Mouse (Mus musculus): ENCODE measurements around the gene Per1. TPM values are rescaled to one million over a fixed set of nuclear protein-coding genes. Genes with fewer than 3 reads are reported as not detected.
"Not testable (repeated sequence)": the region's sequence is repeated elsewhere in the genome, so short reads cannot be mapped to it uniquely, and the experiment has no call there.

The Per1 gene
- polyA plus RNA-seq, 1 experiment from 2014 or later, result 9.4 TPM

DNA sequence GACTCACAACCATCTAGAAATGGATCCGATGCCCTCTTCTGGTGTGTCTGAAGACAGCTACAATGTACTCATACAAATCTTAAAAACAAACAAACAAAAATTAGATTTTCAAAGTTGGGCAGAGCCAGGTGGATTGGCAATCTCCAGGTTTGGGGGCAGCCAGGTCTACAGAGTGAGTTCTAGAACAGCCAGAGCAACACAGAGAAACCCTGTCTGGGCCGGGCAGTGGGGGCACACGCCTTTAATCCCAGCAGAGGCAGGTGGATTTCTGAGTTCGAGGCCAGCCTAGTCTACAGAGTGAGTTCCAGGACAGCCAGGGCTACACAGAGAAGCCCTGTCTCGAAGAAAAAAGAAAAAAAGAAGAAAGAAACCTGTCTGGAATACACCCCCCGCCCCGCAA is 1.2 kb upstream of the Per1 start:
- not testable (repeated sequence) for H3K4me2 ChIP-seq; ATAC-seq (ENCODE audit: insufficient number of reproducible peaks, low FRiP score)
- 88% methylated on average over 7 of the region's 7 CpGs for WGBS

DNA sequence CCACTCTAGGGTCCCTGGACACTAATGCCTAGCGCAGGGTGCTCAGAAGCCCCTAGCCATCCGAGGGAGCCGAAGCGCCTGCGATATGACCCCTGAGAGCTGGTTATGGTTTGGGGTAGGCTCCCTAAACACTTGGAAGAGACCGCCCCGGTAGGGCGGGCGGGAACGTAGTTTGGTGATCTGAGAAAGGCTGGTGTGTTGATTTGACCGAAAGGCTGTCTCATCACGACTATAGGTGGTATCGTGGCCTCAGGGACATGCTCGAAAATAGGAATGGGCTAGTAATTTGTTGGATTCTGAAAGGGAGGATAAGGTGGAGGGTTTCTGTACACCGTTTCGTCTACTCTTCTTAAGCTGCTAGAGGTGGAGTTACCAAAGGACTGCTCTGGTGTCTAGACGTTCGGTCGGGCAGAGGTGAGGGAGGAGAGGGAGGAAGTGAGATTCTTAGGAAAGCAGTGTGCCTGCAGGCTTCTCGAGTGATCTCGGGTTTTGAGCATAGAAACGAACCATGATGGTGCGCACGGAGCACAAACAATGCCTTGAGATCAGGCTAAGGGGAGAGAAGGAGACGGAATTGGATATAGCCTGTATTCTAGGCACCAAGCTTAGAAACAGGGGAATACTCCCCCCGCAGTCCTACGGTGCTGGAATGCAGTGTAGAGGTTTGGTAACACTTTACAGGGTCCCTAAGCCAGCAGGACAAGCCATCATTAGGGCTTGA is 654 bp downstream of the Per1 start:
- H3K9ac ChIP-seq, result peak overlapping the region; percentile 79
- no peaks in the 10 kb centered on the region for H3K9me3 ChIP-seq (replicated peaks)
- ATAC-seq (ENCODE audit: insufficient number of reproducible peaks, low FRiP score), result no peak
- peak overlapping the region; percentile 95 for H3K27ac ChIP-seq (ENCODE audit: poor library complexity, severe bottlenecking)
- H3K4me3 ChIP-seq, result peak overlapping the region; percentile 64
- peaks cover 21% of the 10 kb centered on the region for H3K36me3 ChIP-seq
- 3% methylated on average over 27 of the region's 27 CpGs for WGBS
- peak overlapping the region; percentile 95 for H3K4me2 ChIP-seq
- no peaks in the 10 kb centered on the region for H3K27me3 ChIP-seq (replicated peaks)
- H3K4me1 ChIP-seq (replicated peaks), result peaks cover 56% of the 10 kb centered on the region

More for the DNA sequence above, 1.2 kb upstream of the Per1 start:
- peaks cover 58% of the 10 kb centered on the region for H3K4me1 ChIP-seq (replicated peaks)
- H3K4me3 ChIP-seq; H3K27me3 ChIP-seq (replicated peaks); H3K9ac ChIP-seq; H3K9me3 ChIP-seq (replicated peaks): not testable (repeated sequence)
- 0 out of 2 replicates have a peak overlapping the region, but pooled peaks have one; percentile 90 for H3K27ac ChIP-seq (ENCODE audit: poor library complexity, severe bottlenecking)
- H3K36me3 ChIP-seq, result peaks cover 30% of the 10 kb centered on the region

DNA sequence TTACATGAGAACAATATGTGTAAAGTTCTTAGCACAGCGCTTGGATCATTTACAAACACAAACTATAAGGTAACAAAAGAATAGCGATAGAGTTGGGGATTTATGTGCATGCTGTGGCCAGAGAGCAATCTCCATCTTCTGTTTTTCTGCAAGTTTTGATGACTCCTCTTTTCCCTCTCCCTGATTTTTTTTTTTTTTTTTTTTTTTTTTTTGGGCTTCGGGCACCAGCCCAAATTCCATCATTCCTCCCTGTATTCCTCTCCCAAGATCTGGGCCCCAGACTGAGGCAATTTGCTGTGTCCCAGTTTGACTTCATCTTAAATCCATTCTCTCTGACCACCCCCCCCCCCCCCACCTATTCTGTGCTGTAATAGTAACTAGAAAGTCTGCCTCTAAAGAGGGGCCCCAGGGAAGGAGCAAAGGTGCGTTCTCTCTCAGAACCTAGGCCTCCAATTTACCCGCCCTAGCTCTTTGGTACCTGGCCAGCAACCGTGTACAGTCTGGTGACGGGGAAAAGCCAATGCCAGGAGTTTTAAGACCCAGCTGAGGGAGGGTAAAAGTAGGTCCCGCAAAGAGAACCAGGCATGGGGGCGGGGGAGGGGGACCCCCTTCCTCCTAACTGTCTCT is 1.5 kb downstream of the Per1 start:
- peak overlapping the region; percentile 64 for H3K4me3 ChIP-seq
- peaks cover 56% of the 10 kb centered on the region for H3K4me1 ChIP-seq (replicated peaks)
- no peaks in the 10 kb centered on the region for H3K9me3 ChIP-seq (replicated peaks)
- peaks cover 21% of the 10 kb centered on the region for H3K36me3 ChIP-seq
- H3K27me3 ChIP-seq (replicated peaks), result no peaks in the 10 kb centered on the region
- H3K27ac ChIP-seq (ENCODE audit: poor library complexity, severe bottlenecking), result peak overlapping the region; percentile 95
- H3K9ac ChIP-seq, result peak overlapping the region; percentile 79
- WGBS, result 14% methylated on average over 9 of the region's 9 CpGs
- peak overlapping the region; percentile 95 for H3K4me2 ChIP-seq
- no peak for ATAC-seq (ENCODE audit: insufficient number of reproducible peaks, low FRiP score)

DNA sequence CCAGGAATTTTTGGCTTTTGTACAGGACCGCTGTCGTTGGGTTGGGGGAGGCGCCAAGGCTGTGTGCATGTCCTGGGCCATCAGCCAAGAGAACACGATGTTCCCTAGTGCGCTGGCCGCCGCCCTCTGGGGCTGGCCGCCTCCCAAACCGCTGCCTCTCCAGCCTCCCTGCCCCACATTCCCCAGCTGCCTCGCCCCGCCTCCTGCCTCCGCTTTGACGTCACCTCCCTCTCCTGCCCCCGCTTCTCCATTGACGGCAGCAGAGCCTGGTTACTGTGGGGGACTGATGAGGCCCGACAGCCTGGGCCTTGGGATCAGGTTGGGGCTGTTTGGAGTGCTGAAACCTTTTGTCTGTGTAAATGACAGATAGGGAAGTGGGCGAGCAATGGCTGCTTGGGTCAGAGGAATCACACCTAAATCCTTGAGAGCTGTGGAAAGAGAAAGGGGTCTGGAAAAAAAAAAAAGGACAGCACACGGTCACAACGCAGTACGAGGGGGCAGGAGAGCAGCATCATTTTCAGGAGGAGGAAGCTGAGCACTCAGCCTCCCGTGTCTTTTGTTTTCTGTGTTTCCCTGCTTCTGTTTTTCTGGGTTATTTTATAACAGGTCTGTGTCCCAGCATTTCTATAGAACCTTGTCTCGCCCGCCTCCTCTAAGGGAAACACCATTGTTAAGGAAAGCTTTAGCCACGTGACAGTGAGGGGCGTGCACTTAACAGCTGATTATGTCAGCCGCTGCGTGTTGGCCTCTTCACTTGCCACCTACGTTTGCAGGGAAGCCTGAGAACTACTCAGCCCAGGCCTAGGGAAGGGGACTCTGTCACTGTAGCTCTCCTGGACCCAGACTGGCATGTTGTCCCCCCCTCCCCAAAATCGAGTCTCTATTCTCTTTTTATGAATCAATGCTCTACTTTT is 2.2 kb downstream of the Per1 start:
- Histone ChIP-seq H3K36me3 (peaks cover 23% of the 10 kb centered on the region), H3K4me1 (replicated peaks) (peaks cover 48% of the 10 kb centered on the region)
- peak; percentile 58 for ATAC-seq (ENCODE audit: insufficient number of reproducible peaks, low FRiP score)

DNA sequence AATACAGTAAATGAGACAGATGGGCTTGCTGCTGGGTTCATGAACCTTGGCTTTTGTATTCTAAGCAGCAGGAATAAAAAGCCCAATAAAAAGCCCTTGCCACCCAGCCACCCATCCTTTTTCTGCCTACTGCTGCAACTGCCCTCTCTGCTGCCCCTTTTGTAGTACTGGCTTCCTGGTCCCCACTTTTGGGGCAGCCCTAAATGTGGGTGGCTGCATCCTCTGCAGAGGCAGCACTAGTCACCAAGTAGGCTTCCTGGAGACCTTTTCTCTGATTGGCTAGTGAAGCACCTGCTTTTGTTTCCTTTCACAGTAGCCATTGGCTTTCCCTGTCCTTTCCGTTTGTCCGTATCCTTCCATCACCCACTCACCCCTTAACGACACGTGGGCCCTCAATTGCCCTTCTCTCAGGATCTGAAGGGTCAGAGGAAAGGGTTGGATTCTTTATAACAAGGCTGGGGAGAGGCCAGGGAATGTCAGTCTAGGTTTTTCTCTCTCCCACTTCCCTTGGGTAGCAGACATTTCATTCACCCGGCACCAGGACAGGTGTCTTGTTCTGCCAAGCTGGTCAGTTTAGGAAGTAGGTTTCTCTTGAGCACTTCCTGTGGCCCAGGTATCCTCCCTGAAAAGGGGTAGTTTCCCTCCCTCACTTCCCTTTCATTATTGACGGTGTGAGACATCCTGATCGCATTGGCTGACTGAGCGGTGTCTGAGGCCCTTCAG is 3.2 kb downstream of the Per1 start:
- peak overlapping the region; percentile 66 for H3K9ac ChIP-seq
- peak overlapping the region; percentile 56 for H3K4me3 ChIP-seq
- no peaks in the 10 kb centered on the region for H3K9me3 ChIP-seq (replicated peaks)
- peak overlapping the region; percentile 95 for H3K27ac ChIP-seq (ENCODE audit: poor library complexity, severe bottlenecking)
- H3K4me2 ChIP-seq, result peak overlapping the region; percentile 95
- peaks cover 27% of the 10 kb centered on the region for H3K36me3 ChIP-seq
- peaks cover 47% of the 10 kb centered on the region for H3K4me1 ChIP-seq (replicated peaks)
- H3K27me3 ChIP-seq (replicated peaks), result no peaks in the 10 kb centered on the region
- WGBS, result 26% methylated on average over 8 of the region's 8 CpGs
- no peak for ATAC-seq (ENCODE audit: insufficient number of reproducible peaks, low FRiP score)

More for the DNA sequence above, 2.2 kb downstream of the Per1 start:
- WGBS, result 2% methylated on average over 27 of the region's 29 CpGs
- H3K9ac ChIP-seq, result peak overlapping the region; percentile 66
- H3K4me3 ChIP-seq, result peak overlapping the region; percentile 32
- H3K9me3 ChIP-seq (replicated peaks), result no peaks in the 10 kb centered on the region
- H3K4me2 ChIP-seq, result peak overlapping the region; percentile 95
- peak overlapping the region; percentile 95 for H3K27ac ChIP-seq (ENCODE audit: poor library complexity, severe bottlenecking)
- no peaks in the 10 kb centered on the region for H3K27me3 ChIP-seq (replicated peaks)

DNA sequence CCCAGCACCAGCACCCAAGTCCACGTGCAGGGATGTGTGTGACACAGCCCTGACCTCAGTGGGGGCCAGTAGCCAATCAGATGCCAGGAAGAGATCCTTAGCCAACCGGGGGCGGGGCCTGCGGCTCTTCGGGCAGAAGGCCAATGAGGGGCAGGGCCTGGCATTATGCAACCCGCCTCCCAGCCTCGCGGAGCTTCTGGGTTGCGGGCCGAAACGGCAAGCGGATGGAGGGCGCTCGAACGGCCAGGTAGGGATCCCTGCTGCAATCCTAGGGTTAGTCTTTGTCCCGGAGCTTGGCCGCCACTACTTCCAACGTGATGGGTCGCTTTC is 3.7 kb downstream of the Per1 start:
- peak overlapping the region; percentile 95 for H3K27ac ChIP-seq (ENCODE audit: poor library complexity, severe bottlenecking)
- no peaks in the 10 kb centered on the region for H3K27me3 ChIP-seq (replicated peaks)
- peaks cover 33% of the 10 kb centered on the region for H3K36me3 ChIP-seq
- peak overlapping the region; percentile 56 for H3K4me3 ChIP-seq
- H3K4me1 ChIP-seq (replicated peaks), result peaks cover 47% of the 10 kb centered on the region
- under 1% methylated on average over 19 of the region's 19 CpGs for WGBS
- peak overlapping the region; percentile 95 for H3K4me2 ChIP-seq
- ATAC-seq (ENCODE audit: insufficient number of reproducible peaks, low FRiP score), result peak; percentile 58
- peak overlapping the region; percentile 78 for H3K9ac ChIP-seq
- no peaks in the 10 kb centered on the region for H3K9me3 ChIP-seq (replicated peaks)

DNA sequence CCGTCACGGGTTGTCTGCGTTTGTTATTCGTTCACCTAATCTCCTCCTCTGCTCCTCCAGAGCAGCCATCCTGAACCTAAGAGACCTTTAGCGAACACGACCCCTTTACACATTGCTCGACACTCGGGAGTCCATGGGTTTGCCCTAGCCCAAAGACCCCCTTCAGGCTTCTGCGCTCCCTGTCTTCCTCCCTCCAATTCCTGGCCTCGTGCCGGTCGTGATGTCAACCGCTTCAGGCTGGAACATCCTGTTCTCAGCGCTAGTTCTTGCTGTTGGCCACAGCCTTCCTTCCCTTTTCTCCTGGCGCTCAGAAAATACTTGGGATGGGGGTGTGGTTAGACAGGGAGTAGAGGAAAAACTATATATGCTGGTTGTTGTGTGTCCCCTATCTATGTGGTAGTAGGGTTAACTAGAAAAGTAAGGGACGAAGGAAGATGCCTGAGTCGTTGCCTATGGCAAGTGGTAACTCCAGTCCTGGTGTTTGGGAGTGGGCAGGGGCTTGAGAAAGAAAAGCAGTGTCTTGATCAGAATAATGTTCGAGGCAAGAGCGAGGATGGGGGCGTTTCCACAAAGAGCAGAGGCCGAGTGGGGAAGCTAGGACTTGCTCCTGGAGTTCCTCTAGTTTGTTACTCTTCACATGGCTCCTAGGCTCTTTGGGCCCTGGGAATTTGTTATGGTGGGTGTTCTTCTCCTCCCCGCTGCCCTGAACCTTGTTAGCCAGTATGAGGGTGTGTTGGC is 4.3 kb downstream of the Per1 start:
- Histone ChIP-seq H3K9ac (peak overlapping the region; percentile 78), H3K9me3 (replicated peaks) (no peaks in the 10 kb centered on the region), H3K27me3 (replicated peaks) (no peaks in the 10 kb centered on the region), H3K4me2 (peak overlapping the region; percentile 95), H3K27ac (ENCODE audit: poor library complexity, severe bottlenecking) (peak overlapping the region; percentile 95), H3K4me1 (replicated peaks) (peaks cover 47% of the 10 kb centered on the region), H3K36me3 (peaks cover 39% of the 10 kb centered on the region), H3K4me3 (peak overlapping the region; percentile 56)
- under 1% methylated on average over 22 of the region's 22 CpGs for WGBS
- no peak for ATAC-seq (ENCODE audit: insufficient number of reproducible peaks, low FRiP score)

DNA sequence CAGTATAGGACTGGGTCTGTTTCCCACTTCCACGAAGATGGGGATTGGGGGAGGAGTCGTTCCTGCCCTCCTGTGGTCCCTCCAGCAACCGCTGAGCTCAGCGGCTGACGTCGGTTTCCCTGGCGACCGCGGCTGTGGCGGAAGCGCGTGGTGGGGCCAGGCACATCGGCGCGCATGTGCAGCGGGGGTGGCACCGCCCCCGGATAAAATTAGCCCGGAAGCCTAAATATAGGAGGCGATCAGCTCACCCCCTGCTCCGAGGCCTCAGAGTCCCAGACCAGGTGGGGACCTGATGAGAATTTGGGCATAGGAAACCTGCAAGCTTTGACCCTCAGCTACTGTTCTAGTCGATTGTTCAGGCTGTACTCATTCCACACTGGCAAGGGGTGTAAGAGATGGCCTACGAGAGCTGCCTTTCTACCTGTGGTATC is 4.9 kb downstream of the Per1 start:
- peak; percentile 46 for ATAC-seq (ENCODE audit: insufficient number of reproducible peaks, low FRiP score)
- Histone ChIP-seq H3K36me3 (peaks cover 45% of the 10 kb centered on the region), H3K27me3 (replicated peaks) (no peaks in the 10 kb centered on the region), H3K9me3 (replicated peaks) (no peaks in the 10 kb centered on the region), H3K27ac (ENCODE audit: poor library complexity, severe bottlenecking) (peak overlapping the region; percentile 95), H3K4me1 (replicated peaks) (peaks cover 47% of the 10 kb centered on the region), H3K9ac (peak overlapping the region; percentile 78), H3K4me3 (peak overlapping the region; percentile 56), H3K4me2 (peak overlapping the region; percentile 95)
- under 1% methylated on average over 23 of the region's 23 CpGs for WGBS

DNA sequence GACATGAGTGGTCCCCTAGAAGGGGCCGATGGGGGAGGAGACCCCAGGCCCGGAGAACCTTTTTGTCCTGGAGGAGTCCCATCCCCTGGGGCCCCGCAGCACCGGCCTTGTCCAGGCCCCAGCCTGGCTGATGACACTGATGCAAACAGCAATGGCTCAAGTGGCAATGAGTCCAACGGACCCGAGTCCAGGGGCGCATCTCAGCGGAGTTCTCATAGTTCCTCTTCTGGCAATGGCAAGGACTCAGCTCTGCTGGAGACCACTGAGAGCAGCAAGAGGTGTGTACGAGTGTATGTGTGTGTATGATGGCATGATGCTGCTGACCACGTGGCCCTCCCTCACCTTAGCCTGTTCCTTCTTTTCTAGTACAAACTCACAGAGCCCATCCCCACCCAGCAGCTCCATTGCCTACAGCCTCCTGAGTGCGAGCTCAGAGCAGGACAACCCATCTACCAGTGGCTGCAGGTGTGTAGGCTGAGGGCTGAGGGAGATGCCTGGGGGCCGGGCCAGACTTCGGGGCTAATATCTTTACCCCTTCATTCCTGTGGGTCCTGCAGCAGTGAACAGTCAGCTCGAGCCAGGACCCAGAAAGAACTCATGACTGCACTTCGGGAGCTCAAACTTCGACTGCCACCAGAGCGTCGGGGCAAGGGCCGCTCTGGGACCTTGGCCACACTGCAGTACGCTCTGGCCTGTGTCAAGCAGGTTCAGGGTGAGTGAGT is 5.8 kb downstream of the Per1 start:
- peak overlapping the region; percentile 95 for H3K27ac ChIP-seq (ENCODE audit: poor library complexity, severe bottlenecking)
- WGBS, result 88% methylated on average over 20 of the region's 20 CpGs
- H3K27me3 ChIP-seq (replicated peaks), result no peaks in the 10 kb centered on the region
- peak overlapping the region; percentile 95 for H3K4me2 ChIP-seq
- peak overlapping the region; percentile 56 for H3K4me3 ChIP-seq
- peaks cover 53% of the 10 kb centered on the region for H3K36me3 ChIP-seq
- H3K9ac ChIP-seq, result peak overlapping the region; percentile 78
- peaks cover 46% of the 10 kb centered on the region for H3K4me1 ChIP-seq (replicated peaks)
- no peaks in the 10 kb centered on the region for H3K9me3 ChIP-seq (replicated peaks)
- ATAC-seq (ENCODE audit: insufficient number of reproducible peaks, low FRiP score), result no peak
